Mouse (Mus musculus): ENCODE results near the gene Myh7b.

DNA sequence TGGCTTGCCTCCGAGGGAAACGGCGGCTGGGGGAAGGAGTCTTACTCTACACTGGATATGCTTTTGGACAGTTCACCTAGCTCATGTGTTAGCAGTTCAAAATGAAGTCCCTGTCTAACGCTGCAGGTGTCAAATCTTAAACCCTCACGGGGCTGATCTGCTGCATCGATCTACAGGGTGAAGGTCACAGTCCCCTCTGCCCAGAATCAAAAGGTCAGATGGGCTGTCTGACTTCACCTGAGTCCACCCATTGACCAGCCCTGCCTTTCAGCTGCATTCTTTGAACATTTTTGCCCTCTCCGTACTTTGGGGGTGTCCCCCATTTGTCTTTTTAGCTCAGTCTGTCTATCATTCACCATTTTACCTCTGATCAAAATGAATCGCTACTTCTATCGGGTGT, 25.9 kb upstream of the Myh7b start:
- TF ChIP-seq MEF2A (IDR thresholded peaks at IDR 0.05; ENCODE audit: borderline replicate concordance, low read depth, low read length) (no peak), USF1 (IDR thresholded peaks at IDR 0.05; ENCODE audit: low read depth, low read length) (no peak), CTCF (conservative IDR thresholded peaks at IDR 0.05 in 1 of 2, IDR thresholded peaks at IDR 0.05 in 1 of 2; ENCODE audit: low read depth in 2 of 2, low read length in 2 of 2) (no peak), CHD2 (IDR thresholded peaks at IDR 0.05; ENCODE audit: low read length) (no peak), POLR2A (IDR thresholded peaks at IDR 0.05; ENCODE audit: low read depth, low read length) (no peak), SMC3 (IDR thresholded peaks at IDR 0.05; ENCODE audit: low read depth, low read length) (no peak)

Data from CH12.LX (cell line).